Mouse (Mus musculus): ENCODE measurements around the gene Dpm1. TPM values are rescaled to one million over a fixed set of nuclear protein-coding genes. Genes with fewer than 3 reads are reported as not detected.

The Dpm1 gene
- total RNA-seq, 2 experiments from 2014 or later, result 43.6 to 52.5 TPM

GRCm38 (mm10) chr2:168170167-168170685 lies 60.2 kb downstream of the Dpm1 start:
- DNase-seq (ENCODE audit: extremely low spot score in 1 of 2, low spot score in 2 of 2), result peak in 1 of 2 experiments; percentile 50
- intact Hi-C loops (cut with DNase I), result no loop called here

- no peak for DNase-seq (ENCODE audit: extremely low spot score in 1 of 2, low spot score in 2 of 2)
- intact Hi-C loops (cut with DNase I), result no loop called here
Measured at GRCm38 (mm10) chr2:168169800-168170113, 60.6 kb downstream of the Dpm1 start.

- DNase-seq (ENCODE audit: extremely low spot score in 1 of 2, low spot score in 2 of 2), result no peak
- intact Hi-C loops (cut with DNase I), result no loop called here
Measured at GRCm38 (mm10) chr2:168168892-168169799, 61.2 kb downstream of the Dpm1 start.

- intact Hi-C loops (cut with DNase I), result no loop called here
- no peak for DNase-seq (ENCODE audit: extremely low spot score in 1 of 2, low spot score in 2 of 2)
Measured at GRCm38 (mm10) chr2:168167781-168168180, 62.6 kb downstream of the Dpm1 start.

- peak in 1 of 2 experiments; percentile 58 for DNase-seq (ENCODE audit: extremely low spot score in 1 of 2, low spot score in 2 of 2)
- intact Hi-C loops (cut with DNase I), result no loop called here
Measured at GRCm38 (mm10) chr2:168166750-168167460, 63.5 kb downstream of the Dpm1 start.

GRCm38 (mm10) chr2:168161978-168162377 lies 68.4 kb downstream of the Dpm1 start:
- intact Hi-C loops (cut with DNase I), result no loop called here
- DNase-seq (ENCODE audit: extremely low spot score in 1 of 2, low spot score in 2 of 2), result no peak

- intact Hi-C loops (cut with DNase I), result no loop called here
- no peak for DNase-seq (ENCODE audit: extremely low spot score in 1 of 2, low spot score in 2 of 2)
Measured at GRCm38 (mm10) chr2:168161514-168161971, 68.8 kb downstream of the Dpm1 start.

- intact Hi-C loops (cut with DNase I), result no loop called here
- DNase-seq (ENCODE audit: extremely low spot score in 1 of 2, low spot score in 2 of 2), result no peak
Measured at GRCm38 (mm10) chr2:168160370-168160930, 69.9 kb downstream of the Dpm1 start.

Small RNA genes within 50 kb of the gene (microRNA-seq; reads per million reads assigned to microRNA genes)
- not detected for gene Gm24561

Other genes with a start within 250 kb of the Dpm1 start
- under 1 TPM; 0.28 to 0.41 TPM for gene Ripor3, start 220.0 kb downstream of the Dpm1 start, total RNA-seq (2021)
- 1 to 10 TPM; 3.3 to 4.6 TPM for gene Pard6b, start 149.6 kb downstream of the Dpm1 start, total RNA-seq (2021)
- gene Adnp, start 23.5 kb downstream of the Dpm1 start, total RNA-seq (2021), result 100 to 1,000 TPM; 107 to 121 TPM
- gene Gm20716, start 227 bp downstream of the Dpm1 start, total RNA-seq (2021), result 10 to 100 TPM; 32.4 to 39.9 TPM
- gene Mocs3, start within 50 bp of the Dpm1 start, total RNA-seq (2021), result 10 to 100 TPM; 14.5 to 16.6 TPM
- gene Kcng1, start 51.1 kb upstream of the Dpm1 start, total RNA-seq (2021), result 10 to 100 TPM; 47.2 to 57.0 TPM

All from left cerebral cortex, postnatal 10 days (tissue).